Mouse (Mus musculus) ovary, postnatal 14 days (tissue): ENCODE measurements around the gene Msantd2.

ENCODE experiments used
- DNase-seq: peaks from one replicate; pipeline ENCODE4 v3.0.0; 2022; ENCODE audit warnings: low spot score

The Msantd2 gene

DNA sequence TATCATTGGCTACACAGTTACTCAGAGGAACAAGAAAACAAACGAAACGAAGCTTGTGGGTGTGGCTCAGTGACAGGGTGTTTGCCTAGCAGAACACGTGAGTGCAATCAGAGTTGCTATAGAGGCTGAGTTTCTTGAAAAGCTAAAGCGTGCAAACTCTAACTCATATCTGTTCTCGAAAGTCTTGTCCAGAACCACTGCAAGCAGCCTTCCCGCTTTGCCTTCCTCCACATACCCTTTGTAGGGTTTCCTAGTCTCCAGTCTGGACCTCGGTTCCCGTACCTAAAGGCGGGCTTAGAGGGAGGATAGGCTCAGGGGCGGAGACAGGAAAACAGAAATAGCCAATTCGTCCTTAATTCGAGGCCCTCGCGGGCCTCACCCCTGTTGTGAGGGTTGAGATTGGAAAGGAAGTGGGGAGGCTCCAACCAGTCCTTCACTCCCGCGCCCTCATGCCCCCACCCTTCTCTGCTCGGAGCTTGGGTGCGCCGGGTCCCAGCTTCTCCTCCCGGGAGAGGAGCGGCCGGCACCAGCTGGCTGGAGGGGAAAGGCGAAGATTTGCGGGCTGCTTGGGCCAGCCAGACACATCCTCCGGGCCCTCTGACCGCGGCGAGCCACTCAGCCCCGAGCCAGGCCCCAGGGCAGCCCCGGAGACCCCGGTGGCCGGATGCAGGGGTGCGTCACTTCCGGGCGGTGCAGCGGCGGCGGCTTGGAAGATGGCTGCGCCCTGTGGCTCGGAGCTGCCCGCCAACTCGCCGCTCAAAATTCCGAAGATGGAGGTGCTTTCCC lies at the start of gene Msantd2:
Gene Msantd2, plus strand, starts transcription at position 709 of the 786 bp plus-strand sequence.
- peak; percentile 88 for DNase-seq

DNA sequence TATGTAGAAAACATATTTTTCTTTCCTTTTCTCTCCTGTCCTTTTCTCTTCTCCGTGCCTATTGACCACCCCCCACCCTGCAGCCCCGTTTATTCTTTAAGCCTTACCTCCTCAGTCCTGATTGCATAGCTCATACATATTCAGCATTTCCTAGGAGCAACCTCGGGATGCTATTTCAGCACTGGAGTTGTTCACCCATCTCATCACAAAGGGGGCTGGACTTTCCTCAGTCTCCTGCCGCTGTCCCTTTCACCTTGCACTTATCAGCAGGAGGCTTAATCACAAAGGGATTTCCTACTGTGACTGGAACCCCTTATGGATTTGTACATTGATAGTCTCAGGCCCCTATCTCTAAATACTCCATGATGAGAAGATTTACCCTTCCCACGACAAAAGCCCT lies 36.7 kb upstream of the Msantd2 start:
- no peak for DNase-seq

DNA sequence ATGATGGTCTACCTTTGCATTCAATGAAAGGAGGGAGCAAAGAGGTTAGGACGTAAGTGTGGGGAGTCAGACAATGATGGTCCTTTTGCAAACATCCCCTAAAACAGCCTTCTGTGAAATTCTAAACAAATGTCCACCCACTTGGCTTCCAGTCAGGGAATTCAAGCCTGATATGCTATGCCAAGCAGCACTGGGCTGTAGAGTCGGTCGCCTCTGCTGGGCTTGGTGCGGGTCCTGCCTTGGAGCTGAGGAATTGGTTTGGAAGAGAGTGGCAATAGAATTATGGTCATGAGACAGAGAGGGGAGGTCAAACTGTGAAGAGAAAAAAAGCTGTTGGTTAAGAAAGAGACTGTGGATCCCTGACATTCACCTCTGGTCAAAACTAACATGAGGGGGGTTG lies 35.8 kb upstream of the Msantd2 start:
- DNase-seq, result no peak

DNA sequence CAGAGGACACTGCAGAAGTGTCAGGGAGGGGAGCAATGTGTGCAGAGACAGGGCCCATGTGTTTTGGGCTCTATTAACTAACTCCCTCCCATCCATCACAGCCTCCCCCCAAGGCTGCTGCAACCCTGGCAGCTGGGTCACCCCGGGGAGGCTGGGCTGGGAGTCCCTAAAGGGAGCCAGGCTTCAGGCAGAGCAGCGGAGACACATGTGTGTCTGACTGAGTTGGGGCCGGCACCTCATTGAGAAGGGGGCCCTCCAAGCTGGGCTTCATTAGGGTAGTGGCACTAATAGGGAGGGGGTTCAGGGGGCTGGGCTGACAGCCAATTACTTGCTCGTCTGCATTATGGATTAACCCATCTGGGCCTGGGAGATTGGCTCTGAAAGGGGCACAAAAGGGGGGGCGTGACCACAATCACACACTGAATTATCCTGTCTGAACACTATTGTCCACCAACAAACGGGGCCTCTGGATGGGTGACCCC lies 35.1 kb upstream of the Msantd2 start:
- no peak for DNase-seq

GRCm38 (mm10) chr9:37454991-37455390 lies 34.1 kb upstream of the Msantd2 start:
- no peak for DNase-seq

GRCm38 (mm10) chr9:37455868-37456267 lies 33.3 kb upstream of the Msantd2 start:
- DNase-seq, result no peak

DNA sequence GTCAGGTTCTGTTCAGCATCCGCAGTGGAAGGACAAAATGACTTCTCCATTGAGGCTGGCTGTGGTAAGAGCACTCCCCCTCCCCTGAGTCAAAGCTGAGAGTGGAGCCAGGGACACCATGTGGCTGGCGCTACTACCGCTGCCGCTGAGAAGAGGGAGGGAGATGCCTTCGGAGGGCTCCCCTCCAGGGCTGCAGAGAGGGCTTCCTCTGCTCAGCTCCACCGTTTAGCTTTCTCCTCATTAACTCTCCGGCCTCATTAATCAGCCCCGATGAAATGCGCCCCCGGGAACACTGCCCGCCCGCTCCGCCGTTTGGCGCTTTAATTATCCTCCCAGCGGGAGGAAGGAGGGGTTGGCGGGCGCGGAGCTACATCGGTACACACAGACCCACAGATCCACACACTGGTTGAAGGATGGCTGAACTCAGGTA lies 32.6 kb upstream of the Msantd2 start:
- no peak for DNase-seq

DNA sequence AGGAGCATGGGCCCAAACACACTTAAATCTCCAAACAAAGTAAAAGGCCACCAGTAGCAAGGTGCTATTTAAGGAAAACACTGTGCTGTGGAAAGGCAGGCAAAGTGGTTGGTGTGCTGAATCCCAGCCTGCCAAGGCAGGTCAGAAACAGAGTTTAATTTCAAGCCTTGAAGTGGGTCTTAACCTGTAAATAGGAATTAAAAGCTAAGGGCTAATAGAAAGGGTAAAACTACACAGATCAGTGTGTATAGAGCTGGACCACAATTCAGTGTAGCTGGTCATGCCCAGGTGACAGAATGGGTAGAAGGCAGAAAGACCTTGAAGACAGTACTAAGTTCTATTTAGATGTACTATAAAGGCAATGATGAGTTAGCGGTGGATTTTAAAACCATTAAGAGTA lies 32.0 kb upstream of the Msantd2 start:
- no peak for DNase-seq

DNA sequence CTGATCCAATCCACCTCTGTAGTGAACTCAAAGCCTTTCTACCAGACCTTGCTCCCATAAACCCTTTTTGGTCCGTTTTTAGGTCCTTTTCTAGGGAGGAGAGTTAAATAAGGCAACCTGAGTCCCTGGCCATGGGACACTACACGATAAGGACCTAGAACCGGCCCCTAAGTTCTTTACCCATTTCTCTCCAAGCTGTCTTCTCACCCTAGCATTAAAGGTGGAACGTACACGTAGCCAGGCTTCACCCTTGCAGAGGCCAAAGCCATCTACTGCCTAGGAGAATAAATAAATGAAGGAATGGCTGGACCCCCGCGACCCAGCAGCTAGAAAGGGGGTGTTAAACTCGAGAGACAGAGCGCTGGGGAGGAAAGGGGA lies 29.5 kb upstream of the Msantd2 start:
- no peak for DNase-seq

DNA sequence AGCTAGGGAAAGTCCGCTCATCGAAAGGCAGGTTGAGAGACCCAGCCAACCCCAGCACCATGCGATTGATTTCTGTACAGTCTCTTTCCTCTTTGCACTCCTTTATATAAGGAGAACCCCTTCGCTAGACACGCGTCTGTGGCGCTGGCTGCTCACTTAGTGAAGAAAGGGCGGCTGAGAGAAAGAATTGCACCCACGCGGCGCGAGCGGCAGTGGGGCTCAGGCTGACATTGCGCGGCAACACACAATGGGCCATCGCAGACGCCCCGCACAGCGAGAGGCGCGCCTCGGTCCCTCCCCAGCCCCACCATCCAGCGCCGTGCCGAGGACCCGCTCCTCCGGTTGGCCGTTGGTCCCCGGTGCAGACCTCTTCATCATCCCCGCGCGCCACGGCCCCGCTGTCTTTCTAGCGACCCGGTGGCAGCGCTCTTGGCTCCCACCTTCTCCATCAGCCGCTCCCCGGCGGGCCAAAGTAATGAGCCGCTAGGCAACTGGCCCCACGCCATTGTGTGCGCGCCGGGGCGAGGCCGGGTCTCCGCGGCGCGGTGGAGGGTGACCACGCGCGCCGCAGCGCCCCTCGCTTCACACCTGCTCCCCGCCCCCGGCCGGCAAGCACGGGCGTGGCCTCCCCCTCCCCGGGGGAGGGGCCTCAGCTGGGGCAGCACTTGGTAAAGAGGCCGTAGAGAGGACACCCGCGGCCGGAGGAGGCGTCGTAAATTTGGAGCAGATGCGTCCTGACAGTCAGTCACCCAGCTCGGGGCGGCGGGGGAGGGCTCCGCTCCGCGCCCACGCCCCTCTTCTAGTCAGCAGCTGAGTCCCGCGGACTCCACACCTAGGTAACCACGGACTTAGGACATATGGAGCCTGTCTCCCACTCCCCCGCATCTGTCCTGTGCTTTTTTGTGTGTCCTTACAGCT lies 28.8 kb upstream of the Msantd2 start:
- DNase-seq, result peak; percentile 7

GRCm38 (mm10) chr9:37460961-37461340 lies 28.2 kb upstream of the Msantd2 start:
- no peak for DNase-seq

- DNase-seq, result no peak
These were observed 27.5 kb upstream of the Msantd2 start for GRCm38 (mm10) chr9:37461571-37461970.

DNA sequence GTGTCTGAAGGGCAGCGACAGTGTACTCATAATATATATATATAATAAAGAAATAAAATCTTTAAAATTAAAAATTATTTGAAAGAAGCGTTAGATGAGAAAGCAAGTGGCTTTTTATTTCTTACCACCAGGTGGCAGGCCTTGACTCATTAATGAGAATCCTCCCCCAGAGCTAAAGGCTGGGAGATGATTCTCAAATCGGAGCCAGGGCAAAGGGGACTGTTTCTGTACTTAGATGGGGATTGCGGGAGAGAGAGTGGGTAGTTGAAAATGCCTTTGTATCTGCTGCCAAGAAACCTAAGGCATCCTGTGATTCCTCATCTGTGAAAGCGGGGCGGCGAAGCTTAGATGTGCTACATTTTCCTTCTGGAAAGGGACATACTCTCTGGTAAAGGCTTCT lies 26.4 kb upstream of the Msantd2 start:
- DNase-seq, result peak; percentile 27

- no peak for DNase-seq
These were observed 15.5 kb upstream of the Msantd2 start for GRCm38 (mm10) chr9:37473611-37474125.

- no peak for DNase-seq
These were observed 14.2 kb upstream of the Msantd2 start for GRCm38 (mm10) chr9:37474923-37475322.

- DNase-seq, result no peak
These were observed 4.0 kb upstream of the Msantd2 start for GRCm38 (mm10) chr9:37485146-37485545.

DNA sequence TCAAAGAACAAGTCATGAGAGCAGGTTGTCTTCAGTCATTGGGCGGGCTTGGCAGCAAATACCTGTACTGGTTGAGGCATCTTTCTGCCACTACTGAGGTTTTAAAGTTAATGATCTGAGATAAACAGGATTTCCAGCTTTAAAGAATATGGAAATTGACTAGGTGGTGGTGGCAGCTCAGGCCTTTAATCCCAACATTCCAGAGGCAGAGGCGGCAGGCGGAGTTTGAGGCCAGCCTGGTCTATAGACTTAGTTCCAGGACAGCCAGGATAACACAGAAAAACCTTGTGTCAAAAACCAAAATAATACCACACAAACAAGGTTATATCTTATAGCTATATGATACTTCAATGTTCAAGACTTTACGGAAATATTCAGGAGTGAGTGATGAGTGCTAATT lies 1.1 kb upstream of the Msantd2 start:
- no peak for DNase-seq

DNA sequence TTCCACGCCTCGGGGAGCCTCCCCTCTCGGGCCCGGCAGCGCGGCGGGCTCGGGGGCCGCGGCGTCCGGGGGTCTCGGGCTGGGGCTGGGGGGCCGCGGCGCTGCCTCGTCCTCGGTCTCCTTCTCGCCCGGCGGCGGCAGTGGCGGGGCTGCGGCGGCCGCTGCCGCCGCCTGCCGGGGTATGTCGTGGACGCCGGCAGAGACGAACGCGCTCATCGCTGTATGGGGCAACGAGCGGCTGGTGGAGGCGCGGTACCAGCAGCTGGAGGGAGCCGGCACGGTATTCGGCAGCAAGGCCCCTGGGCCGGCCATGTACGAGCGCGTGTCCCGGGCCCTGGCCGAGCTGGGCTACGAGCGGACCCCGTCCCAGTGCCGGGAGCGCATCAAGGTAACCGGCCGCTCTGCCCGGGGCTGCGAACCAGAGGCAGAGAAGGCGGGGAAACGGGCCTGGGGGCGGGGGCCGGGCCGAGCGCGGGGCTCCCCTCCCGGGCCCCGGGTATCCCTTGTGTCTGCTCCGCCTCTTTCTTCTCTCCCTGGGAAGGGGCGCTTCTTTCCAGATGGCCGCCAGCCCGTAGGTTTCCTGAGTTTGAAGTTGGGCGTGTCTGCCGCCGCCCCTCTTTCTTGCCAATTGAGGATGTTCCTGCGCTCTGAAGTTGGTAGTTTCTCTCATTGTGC lies 464 bp downstream of the Msantd2 start:
- peak; percentile 24 for DNase-seq

GRCm38 (mm10) chr9:37495761-37496160 lies 6.6 kb downstream of the Msantd2 start:
- no peak for DNase-seq

DNA sequence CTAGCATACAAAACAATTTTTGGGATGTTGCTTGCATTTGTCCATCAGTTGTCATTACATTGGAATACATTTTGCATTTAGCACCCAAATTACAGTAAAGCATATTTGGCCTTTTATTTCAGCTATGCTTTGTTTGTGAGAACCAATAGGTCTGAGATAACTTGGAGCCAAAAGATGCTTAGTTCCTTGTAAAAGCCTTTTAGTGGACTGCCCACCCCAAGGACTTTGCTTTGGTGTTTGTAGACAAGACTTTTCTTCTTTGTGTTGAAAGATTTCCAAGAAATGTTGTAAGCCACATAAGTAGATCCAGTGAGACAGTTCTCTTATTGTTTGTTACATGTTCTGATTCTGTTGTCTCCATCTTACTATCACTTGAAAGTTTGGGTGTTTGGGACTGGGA lies 7.2 kb downstream of the Msantd2 start:
- DNase-seq, result no peak

DNA sequence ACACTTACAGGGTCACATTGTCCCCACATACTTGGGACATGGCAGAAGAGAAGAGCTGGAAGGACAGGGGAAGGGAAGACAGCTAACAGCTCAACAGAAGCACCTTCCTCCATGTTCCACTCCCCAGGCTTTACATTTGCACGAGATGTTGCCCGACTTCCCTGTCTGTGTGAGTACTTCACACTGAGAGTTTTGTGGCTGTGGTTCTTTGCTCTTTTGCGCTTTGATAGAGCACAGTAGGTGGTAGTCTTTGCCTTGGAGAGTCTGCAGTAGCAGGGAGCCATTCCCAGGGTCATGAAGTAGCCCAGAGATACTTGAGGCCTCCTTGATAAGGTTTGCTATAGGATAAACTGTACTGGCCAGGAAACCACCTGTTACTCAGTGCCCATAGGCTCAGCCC lies 11.1 kb downstream of the Msantd2 start:
- DNase-seq, result no peak

DNA sequence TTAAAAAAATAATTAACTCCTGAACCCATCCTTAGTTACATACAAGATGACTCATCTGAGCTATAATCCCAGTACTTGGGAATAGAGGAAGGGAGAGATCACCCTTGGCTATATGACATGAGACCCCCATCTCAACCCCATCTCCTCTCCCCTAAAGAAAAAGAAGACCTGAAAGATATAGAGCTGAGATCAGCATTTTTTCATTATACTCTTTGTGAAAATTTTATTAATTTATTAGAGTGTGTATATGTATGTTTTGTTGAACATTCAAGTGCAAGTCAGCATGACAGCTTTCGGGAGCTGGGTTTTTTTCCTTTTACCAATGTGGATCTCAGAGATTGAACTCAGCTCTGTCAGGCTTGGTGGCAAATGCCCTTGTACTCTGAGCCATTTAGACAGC lies 12.1 kb downstream of the Msantd2 start:
- DNase-seq, result no peak
